Mouse (Mus musculus) spleen, adult 2 months (tissue): ENCODE results near the gene Kcnk3. TPM values are rescaled to one million over a fixed set of nuclear protein-coding genes. Genes with fewer than 3 reads are reported as not detected.
A peak's percentile ranks its signal among the peaks of the same experiment; 100 is the strongest.

Source experiments
- DNase-seq, 2 experiments: peaks; one replicate each; pipeline versions ENCODE4 v3.0.0 to v3.0.0-alpha.2; 2012 to 2021; ENCODE audit warnings: low spot score in 2 of 2, low read depth in 1 of 2
- H3K27ac ChIP-seq: fragments of 200-500 bp; 2 replicates; pipeline ENCODE4 v1.5.1; 2012; ENCODE audit warnings: low read length, inconsistent platforms; ENCODE audit not compliant: insufficient read depth
- H3K27me3 ChIP-seq: fragments of 200-500 bp; 2 replicates; pipeline ENCODE4 v1.6.1; 2012; ENCODE audit warnings: mild to moderate bottlenecking, moderate library complexity, low read length, inconsistent platforms; ENCODE audit not compliant: control insufficient read depth, insufficient read depth
- H3K36me3 ChIP-seq: fragments of 200-500 bp; 2 replicates; pipeline ENCODE4 v1.6.1; 2012; ENCODE audit warnings: mild to moderate bottlenecking, low read length, inconsistent platforms; ENCODE audit not compliant: control insufficient read depth, insufficient read depth
- H3K4me1 ChIP-seq: fragments of 200-500 bp; 2 replicates; pipeline ENCODE4 v1.6.1; 2011; ENCODE audit warnings: inconsistent platforms; ENCODE audit not compliant: control insufficient read depth, insufficient read depth, insufficient read length
- H3K4me3 ChIP-seq: fragments of 200-500 bp; 2 replicates; pipeline ENCODE4 v1.5.1; 2011; ENCODE audit warnings: mild to moderate bottlenecking, inconsistent platforms; ENCODE audit not compliant: insufficient read depth, insufficient read length; ENCODE audit errors: extremely low read depth
- CTCF ChIP-seq: fragments of 200-500 bp; IDR thresholded peaks from 2 replicates; pipeline ENCODE4 v1.5.1; 2011; ENCODE audit warnings: mild to moderate bottlenecking, inconsistent platforms; ENCODE audit not compliant: insufficient read depth, insufficient read length, insufficient replicate concordance; ENCODE audit errors: extremely low read depth
- POLR2A ChIP-seq: fragments of 200-500 bp; IDR thresholded peaks from 2 replicates; pipeline ENCODE4 v1.6.1; 2011; ENCODE audit warnings: low read depth, low read length, inconsistent platforms
- WGBS: fragments of 180-500 bp; shearing (Covaris S2); methylation state at CpG from one replicate; pipeline ENCODE4 v1.1.7; 2018; 5-methylcytosine and 5-hydroxymethylcytosine counted together
- polyA plus RNA-seq: library from polyadenylated mRNA; depleted of rRNA; stranded (reverse); fragments of >200 nt; gene quantifications from 2 replicates; pipeline ENCODE4 v1.2.3, GENCODE M21; 2012

Kcnk3 gene
- polyA plus RNA-seq, 1 experiment, result 7.9 TPM

DNA sequence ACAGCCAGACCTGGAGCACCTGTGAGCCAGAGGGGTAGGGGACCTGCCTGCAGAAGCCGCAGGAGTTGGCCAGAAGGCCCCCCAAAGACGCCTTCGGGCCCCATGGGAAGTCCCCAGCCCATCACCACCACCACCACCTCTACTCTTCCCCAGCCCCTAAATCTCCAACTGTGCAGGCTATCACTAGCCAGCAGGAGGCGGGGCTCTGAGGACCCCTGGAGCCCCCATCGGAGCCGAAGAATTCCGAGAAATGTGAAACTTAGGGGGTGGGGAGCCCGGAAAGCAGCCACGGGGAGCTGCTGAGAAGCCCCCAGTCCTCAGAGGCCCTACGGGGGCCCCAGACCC is 34.8 kb downstream of the Kcnk3 start:
- H3K4me3 ChIP-seq, result peak overlapping the region; percentile 46; the same call in 1 of the 2 replicates
- 0 out of 2 replicates have a peak, but pooled peaks cover 4% of the 10 kb centered on the region for H3K27me3 ChIP-seq

DNA sequence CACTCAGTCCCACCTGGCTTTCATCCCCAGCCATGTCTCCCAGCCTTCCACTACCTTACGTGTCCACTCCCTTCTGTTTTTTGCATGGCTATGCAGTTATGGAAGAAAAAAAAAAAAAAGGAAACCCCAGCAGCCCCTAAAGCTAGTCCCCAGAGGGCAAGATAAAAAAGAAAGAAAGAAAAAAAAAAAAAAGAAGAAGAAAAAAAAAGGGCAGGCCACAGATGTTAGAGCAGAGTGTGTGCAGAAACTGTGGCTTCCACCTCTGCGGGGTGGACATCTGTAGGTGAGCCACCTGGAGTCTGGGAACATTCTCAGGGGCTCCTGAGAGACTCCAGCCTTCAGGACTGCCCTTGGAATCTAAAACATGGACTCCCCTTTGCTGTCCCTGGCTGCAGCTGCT is 35.4 kb downstream of the Kcnk3 start:
- 23% methylated on average over 2 of the region's 2 CpGs for WGBS
- Histone ChIP-seq H3K36me3 (no peaks in the 10 kb centered on the region), H3K27me3 (0 out of 2 replicates have a peak, but pooled peaks cover 4% of the 10 kb centered on the region), H3K27ac (no peak overlapping the region), H3K4me1 (peaks cover 10% of the 10 kb centered on the region; the same call in 1 of the 2 replicates), H3K4me3 (no peak overlapping the region)
- DNase-seq, result no peak
- TF ChIP-seq POLR2A (no peak), CTCF (no peak)

More for the DNA sequence above, 34.8 kb downstream of the Kcnk3 start:
- Histone ChIP-seq H3K36me3 (no peaks in the 10 kb centered on the region), H3K27ac (no peak overlapping the region), H3K4me1 (peaks cover 10% of the 10 kb centered on the region; the same call in 1 of the 2 replicates)
- TF ChIP-seq POLR2A (no peak), CTCF (no peak)
- no peak for DNase-seq
- WGBS, result 7% methylated on average over 10 of the region's 10 CpGs

DNA sequence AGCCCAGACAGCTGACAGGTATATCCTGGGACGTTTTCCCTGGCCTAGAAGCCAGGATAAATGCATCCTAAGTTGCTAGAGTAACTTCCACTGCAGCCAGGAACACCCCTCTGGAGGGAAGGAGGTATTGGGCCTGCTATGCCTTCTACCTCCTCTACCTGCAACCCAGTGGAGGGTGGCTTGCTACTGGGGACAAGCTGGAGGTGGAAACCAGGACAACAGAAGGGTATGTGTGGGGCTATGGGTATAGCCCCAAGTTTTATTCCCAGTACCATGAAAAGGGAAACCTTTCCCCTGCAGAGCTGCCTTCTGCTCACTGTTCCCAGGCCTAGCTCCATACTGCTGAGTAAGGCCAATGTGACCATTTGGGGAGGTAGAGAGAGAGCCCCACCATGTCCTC is 36.3 kb downstream of the Kcnk3 start:
- TF ChIP-seq CTCF, result no peak
- no peak for TF ChIP-seq POLR2A
- H3K27ac ChIP-seq, result no peak overlapping the region

GRCm38 (mm10) chr5:30624908-30625307 is 36.9 kb downstream of the Kcnk3 start:
- H3K4me1 ChIP-seq, result peaks cover 10% of the 10 kb centered on the region; the same call in 1 of the 2 replicates
- no peak overlapping the region; the same call in 1 of the 2 replicates for H3K27ac ChIP-seq
- no peak overlapping the region for H3K4me3 ChIP-seq
- H3K36me3 ChIP-seq, result no peaks in the 10 kb centered on the region
- TF ChIP-seq POLR2A (no peak), CTCF (no peak)
- no peak for DNase-seq
- 44% methylated on average over 4 of the region's 4 CpGs for WGBS
- H3K27me3 ChIP-seq, result 0 out of 2 replicates have a peak, but pooled peaks cover 4% of the 10 kb centered on the region

More for the DNA sequence above, 36.3 kb downstream of the Kcnk3 start:
- 73% methylated on average over 1 of the region's 1 CpGs for WGBS
- Histone ChIP-seq H3K36me3 (no peaks in the 10 kb centered on the region), H3K27me3 (0 out of 2 replicates have a peak, but pooled peaks cover 4% of the 10 kb centered on the region), H3K4me3 (no peak overlapping the region), H3K4me1 (peaks cover 10% of the 10 kb centered on the region; the same call in 1 of the 2 replicates)
- DNase-seq, result no peak

DNA sequence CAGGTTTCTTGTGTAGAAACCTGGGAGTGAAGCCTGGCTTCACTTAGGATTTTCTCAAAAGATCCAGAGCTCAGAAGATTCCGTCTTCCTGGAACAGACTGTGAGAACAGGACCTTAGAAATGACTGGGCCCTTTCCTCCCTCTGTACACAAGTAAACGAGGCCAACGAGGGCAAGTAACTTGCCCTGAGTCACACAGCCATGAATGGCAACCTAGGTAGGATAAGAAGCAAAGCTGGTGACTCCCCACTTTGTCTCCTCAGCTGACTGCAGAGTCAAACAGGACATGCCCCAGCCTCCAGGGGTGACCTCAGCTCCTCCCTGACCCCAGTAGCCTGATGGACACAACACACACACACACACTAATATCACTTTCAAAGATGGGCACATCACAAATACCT is 37.4 kb downstream of the Kcnk3 start:
- no peak for DNase-seq
- Histone ChIP-seq H3K27ac (no peak overlapping the region), H3K36me3 (no peaks in the 10 kb centered on the region), H3K4me3 (no peak overlapping the region), H3K27me3 (0 out of 2 replicates have a peak, but pooled peaks cover 4% of the 10 kb centered on the region), H3K4me1 (peaks cover 10% of the 10 kb centered on the region; the same call in 1 of the 2 replicates)
- 67% methylated on average over 3 of the region's 3 CpGs for WGBS
- no peak for TF ChIP-seq POLR2A
- no peak for TF ChIP-seq CTCF

GRCm38 (mm10) chr5:30626331-30627105 is 38.5 kb downstream of the Kcnk3 start:
- Histone ChIP-seq H3K36me3 (no peaks in the 10 kb centered on the region), H3K27me3 (0 out of 2 replicates have a peak, but pooled peaks cover 4% of the 10 kb centered on the region), H3K4me3 (no peak overlapping the region), H3K27ac (no peak overlapping the region), H3K4me1 (peaks cover 10% of the 10 kb centered on the region; the same call in 1 of the 2 replicates)
- no peak for DNase-seq
- TF ChIP-seq POLR2A (no peak), CTCF (no peak)
- WGBS, result 85% methylated on average over 8 of the region's 8 CpGs

- Histone ChIP-seq H3K27me3 (no peaks in the 10 kb centered on the region), H3K36me3 (no peaks in the 10 kb centered on the region), H3K4me3 (no peak overlapping the region), H3K4me1 (no peaks in the 10 kb centered on the region), H3K27ac (no peak overlapping the region)
- no peak for DNase-seq
- 72% methylated on average over 3 of the region's 3 CpGs for WGBS
- no peak for TF ChIP-seq POLR2A
- TF ChIP-seq CTCF, result no peak
These were observed 40.5 kb downstream of the Kcnk3 start for GRCm38 (mm10) chr5:30628511-30628910.
